Mouse (Mus musculus) MEL (cell line): ENCODE data around the gene Myo3b. TPM values are rescaled to one million over a fixed set of nuclear protein-coding genes. Genes with fewer than 3 reads are reported as not detected.

ENCODE experiments used
- DNase-seq: peaks from one replicate; pipeline ENCODE4 v3.0.0; 2011; ENCODE audit warnings: low read depth, low spot score
- H3K27ac ChIP-seq: 2 replicates; pipeline ENCODE4 v1.5.1; 2012; ENCODE audit warnings: low read depth, mild to moderate bottlenecking, control low read depth, low read length, moderate library complexity; ENCODE audit not compliant: control insufficient read depth
- H3K27me3 ChIP-seq, 2 experiments: fragments of 150-350 bp in 1 of 2; sonication (generic) in 1 of 2; 2 replicates each; pipeline ENCODE4 v1.6.1; 2012; ENCODE audit warnings: low read length in 2 of 2, mild to moderate bottlenecking in 2 of 2, improper control_type of control experiment in 1 of 2, moderate library complexity in 1 of 2; ENCODE audit not compliant: insufficient read depth in 2 of 2, control insufficient read depth in 1 of 2
- H3K36me3 ChIP-seq, 2 experiments: 2 replicates each; pipeline ENCODE4 v1.6.1; 2012 to 2014; ENCODE audit warnings: low read length in 2 of 2, improper control_type of control experiment in 1 of 2, inconsistent platforms in 1 of 2, mild to moderate bottlenecking in 1 of 2; ENCODE audit not compliant: insufficient read depth in 2 of 2, control insufficient read depth in 1 of 2
- H3K4me1 ChIP-seq, 2 experiments: fragments of 150-350 bp in 1 of 2; sonication (generic) in 1 of 2; 2 replicates each; pipeline ENCODE4 v1.6.1; 2012; ENCODE audit warnings: low read length in 2 of 2, improper control_type of control experiment in 1 of 2, mild to moderate bottlenecking in 1 of 2; ENCODE audit not compliant: insufficient read depth in 2 of 2, control insufficient read depth in 1 of 2
- H3K4me3 ChIP-seq, 2 experiments: fragments of 150-350 bp in 1 of 2; sonication (generic) in 1 of 2; 2 replicates each; pipeline ENCODE4 v1.5.1; 2012; ENCODE audit warnings: low read depth in 2 of 2, low read length in 2 of 2, mild to moderate bottlenecking in 2 of 2, moderate library complexity in 2 of 2, control low read depth in 1 of 2, improper control_type of control experiment in 1 of 2; ENCODE audit not compliant: control insufficient read depth in 1 of 2, insufficient read depth in 1 of 2
- H3K79me2 ChIP-seq: 2 replicates; pipeline ENCODE4 v1.6.1; 2012; ENCODE audit warnings: mild to moderate bottlenecking, low read length, moderate library complexity; ENCODE audit not compliant: control insufficient read depth, poor library complexity, insufficient read depth
- H3K9ac ChIP-seq: 2 replicates; pipeline ENCODE4 v1.6.1; 2012; ENCODE audit warnings: low read depth, mild to moderate bottlenecking, control low read depth, low read length, moderate library complexity; ENCODE audit not compliant: control insufficient read depth, poor library complexity, severe bottlenecking
- H3K9me3 ChIP-seq: fragments of 150-350 bp; sonication (generic); replicated peaks from 2 replicates; pipeline ENCODE4 v1.6.1; 2012; ENCODE audit warnings: mild to moderate bottlenecking, low read length, improper control_type of control experiment, moderate library complexity; ENCODE audit not compliant: insufficient read depth
- BHLHE40 ChIP-seq: IDR thresholded peaks from 2 replicates; pipeline ENCODE4 v1.6.1; 2012; ENCODE audit warnings: low read depth, mild to moderate bottlenecking, inconsistent platforms, low read length, improper control_type of control experiment, borderline replicate concordance
- CHD1 ChIP-seq: IDR thresholded peaks from 2 replicates; pipeline ENCODE4 v1.6.1; 2012; ENCODE audit warnings: low read depth, mild to moderate bottlenecking, inconsistent platforms, low read length, improper control_type of control experiment
- CTCF ChIP-seq, 3 experiments: IDR thresholded peaks in 2 of 3; conservative IDR thresholded peaks in 1 of 3; 2 replicates each; pipeline ENCODE4 v1.5.1; 2011 to 2012; ENCODE audit warnings: low read length in 3 of 3, low read depth in 2 of 3, mild to moderate bottlenecking in 2 of 3, improper control_type of control experiment in 1 of 3, inconsistent platforms in 1 of 3, mixed read lengths in 1 of 3, moderate library complexity in 1 of 3; ENCODE audit not compliant: control insufficient read depth in 1 of 3, insufficient read depth in 1 of 3, poor library complexity in 1 of 3, severe bottlenecking in 1 of 3
- GABPA ChIP-seq: IDR thresholded peaks from 2 replicates; pipeline ENCODE4 v1.6.1; 2012; ENCODE audit warnings: low read depth, mild to moderate bottlenecking, inconsistent platforms, low read length, improper control_type of control experiment, moderate library complexity
- GATA1 ChIP-seq: IDR thresholded peaks from 2 replicates; pipeline ENCODE4 v1.6.1; 2011; ENCODE audit warnings: low read depth, low read length, improper control_type of control experiment
- HCFC1 ChIP-seq: IDR thresholded peaks from 2 replicates; pipeline ENCODE4 v1.6.1; 2012; ENCODE audit warnings: low read depth, mild to moderate bottlenecking, inconsistent platforms, low read length, improper control_type of control experiment, moderate library complexity
- MAFK ChIP-seq: IDR thresholded peaks from 2 replicates; pipeline ENCODE4 v1.6.1; 2011; ENCODE audit warnings: low read depth, mild to moderate bottlenecking, low read length, improper control_type of control experiment, borderline replicate concordance
- MAZ ChIP-seq: IDR thresholded peaks from 2 replicates; pipeline ENCODE4 v1.6.1; 2012; ENCODE audit warnings: low read depth, mild to moderate bottlenecking, inconsistent platforms, low read length, improper control_type of control experiment
- MXI1 ChIP-seq: IDR thresholded peaks from 2 replicates; pipeline ENCODE4 v1.6.1; 2011; ENCODE audit warnings: mild to moderate bottlenecking, low read depth, low read length, improper control_type of control experiment
- MYC ChIP-seq: IDR thresholded peaks from 2 replicates; pipeline ENCODE4 v1.6.1; 2011; ENCODE audit warnings: low read depth, mild to moderate bottlenecking, low read length, improper control_type of control experiment, moderate library complexity
- NELFE ChIP-seq: IDR thresholded peaks from 2 replicates; pipeline ENCODE4 v1.6.1; 2011; ENCODE audit warnings: low read depth, low read length, improper control_type of control experiment
- NRF1 ChIP-seq: IDR thresholded peaks from 2 replicates; pipeline ENCODE4 v1.6.1; 2014; ENCODE audit warnings: low read depth, mild to moderate bottlenecking, inconsistent platforms, low read length, improper control_type of control experiment, moderate library complexity; ENCODE audit not compliant: poor library complexity, insufficient read depth, severe bottlenecking
- POLR2AphosphoS2 ChIP-seq: IDR thresholded peaks from 2 replicates; pipeline ENCODE4 v1.6.1; 2011; ENCODE audit warnings: low read length, improper control_type of control experiment
- POLR2AphosphoS5 ChIP-seq: IDR thresholded peaks from 2 replicates; pipeline ENCODE4 v1.6.1; 2012; ENCODE audit warnings: low read depth, borderline replicate concordance, mild to moderate bottlenecking, inconsistent platforms, low read length, moderate library complexity, mixed read lengths
- RAD21 ChIP-seq: IDR thresholded peaks from 2 replicates; pipeline ENCODE4 v1.6.1; 2011; ENCODE audit warnings: mild to moderate bottlenecking, low read depth, low read length, improper control_type of control experiment
- SMC3 ChIP-seq: IDR thresholded peaks from 2 replicates; pipeline ENCODE4 v1.6.1; 2011; ENCODE audit warnings: low read depth, low read length, improper control_type of control experiment
- TCF12 ChIP-seq: IDR thresholded peaks from 2 replicates; pipeline ENCODE4 v1.6.1; 2014; ENCODE audit warnings: low read depth, mild to moderate bottlenecking, inconsistent platforms, low read length, improper control_type of control experiment, moderate library complexity
- ZC3H11A ChIP-seq: IDR thresholded peaks from 2 replicates; pipeline ENCODE4 v1.6.1; 2012; ENCODE audit warnings: low read depth, mild to moderate bottlenecking, inconsistent platforms, low read length, improper control_type of control experiment
- ZKSCAN1 ChIP-seq: IDR thresholded peaks from 2 replicates; pipeline ENCODE4 v1.6.1; 2012; ENCODE audit warnings: low read depth, mild to moderate bottlenecking, inconsistent platforms, low read length, improper control_type of control experiment, moderate library complexity
- polyA plus RNA-seq, 2 experiments: library from polyadenylated mRNA; stranded (reverse) in 1 of 2; unstranded in 1 of 2; fragments of >175 nt in 1 of 2; fragments of >200 nt in 1 of 2; gene quantifications; 2 replicates each; pipeline versions ENCODE4 v1.2.1 to v1.2.4; 2012; ENCODE audit warnings: low replicate concordance in 2 of 2, low read depth in 1 of 2; ENCODE audit not compliant: insufficient read length in 2 of 2, insufficient read depth in 1 of 2, missing spikeins in 1 of 2
- total RNA-seq: library from RNA; depleted of rRNA; stranded (reverse); fragments of 300-350 nt; gene quantifications from 2 replicates; pipeline ENCODE4 v1.2.3, GENCODE M21; 2012

Gene Myo3b
- total and polyA plus RNA-seq, 3 experiments = not detected

DNA sequence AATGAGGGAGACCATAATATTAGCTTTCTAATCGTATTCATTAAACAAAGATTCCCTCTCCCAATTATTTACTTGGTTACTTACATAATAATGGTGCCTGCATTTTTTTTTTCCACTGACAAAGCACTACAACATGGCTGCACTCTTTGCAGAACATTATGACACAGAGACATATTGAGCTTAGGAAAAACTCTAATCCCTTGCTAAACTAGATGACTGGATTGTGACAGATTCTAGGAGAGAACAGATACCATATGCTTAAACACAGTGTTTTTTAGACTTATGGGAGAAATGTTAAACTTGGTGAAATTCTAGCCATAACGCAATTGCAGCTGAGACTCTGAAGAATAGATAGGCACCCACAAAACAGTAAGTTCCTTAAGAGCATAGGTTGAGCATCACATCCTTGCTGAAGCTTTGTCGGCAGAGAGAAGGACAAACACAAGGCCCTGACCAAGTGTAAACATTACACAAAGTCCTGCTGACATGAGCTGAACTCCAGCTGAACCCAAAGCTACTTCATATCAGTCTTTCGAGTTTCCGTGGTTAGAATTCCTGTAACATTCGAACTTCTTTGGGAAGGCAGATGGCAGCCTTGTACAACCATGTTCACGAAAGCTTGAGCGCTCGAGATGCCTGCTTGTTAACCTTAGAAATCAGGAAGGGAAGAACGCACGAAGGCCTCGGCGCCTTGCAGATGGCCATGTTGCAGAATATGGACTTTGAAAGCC, 382.4 kb downstream of the Myo3b start:
- Histone ChIP-seq H3K36me3 (no peaks in the 10 kb centered on the region), H3K4me3 (no peak overlapping the region), H3K27ac (no peak overlapping the region), H3K9ac (no peak overlapping the region), H3K27me3 (no peaks in the 10 kb centered on the region), H3K4me1 (no peaks in the 10 kb centered on the region), H3K9me3 (no peaks in the 10 kb centered on the region), H3K79me2 (no peaks in the 10 kb centered on the region)
- no peak for DNase-seq
- TF ChIP-seq GABPA = no peak
- no peak for TF ChIP-seq GATA1
- TF ChIP-seq NRF1 = no peak
- TF ChIP-seq POLR2AphosphoS2 = no peak
- TF ChIP-seq TCF12 = no peak
- no peak for TF ChIP-seq ZKSCAN1
- no peak for TF ChIP-seq CHD1
- TF ChIP-seq MYC = no peak
- no peak for TF ChIP-seq BHLHE40
- no peak for TF ChIP-seq CTCF (IDR thresholded peaks at IDR 0.05 in 2 of 3, conservative IDR thresholded peaks at IDR 0.05 in 1 of 3; ENCODE audit: control insufficient read depth in 1 of 3, insufficient read depth in 1 of 3, low read depth in 2 of 3, low read length in 3 of 3, poor library complexity in 1 of 3, severe bottlenecking in 1 of 3)
- no peak for TF ChIP-seq ZC3H11A
- no peak for TF ChIP-seq MAFK
- no peak for TF ChIP-seq MXI1
- TF ChIP-seq RAD21 = no peak
- no peak for TF ChIP-seq SMC3
- no peak for TF ChIP-seq MAZ
- no peak for TF ChIP-seq HCFC1
- TF ChIP-seq POLR2AphosphoS5 = no peak

DNA sequence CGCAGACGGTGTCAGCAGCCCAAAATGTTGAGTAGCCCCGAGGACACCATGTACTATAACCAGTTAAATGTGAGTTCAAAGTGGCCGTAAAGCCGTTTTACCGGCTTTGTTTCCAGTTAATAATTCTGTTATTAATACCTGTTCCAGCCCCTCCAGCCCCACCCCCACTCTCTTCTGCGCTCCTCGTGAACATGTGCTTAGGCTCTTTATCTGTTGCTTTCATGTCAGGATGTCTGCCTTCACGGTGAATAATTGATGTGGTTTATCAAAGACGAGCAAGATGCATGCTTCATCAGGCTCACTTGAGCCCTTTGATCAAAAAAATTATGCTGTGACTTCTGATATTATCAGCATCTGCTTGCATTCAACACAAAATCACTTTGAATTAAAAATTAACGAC, 386.7 kb downstream of the Myo3b start:
- DNase-seq = no peak
- Histone ChIP-seq H3K27me3 (no peaks in the 10 kb centered on the region), H3K27ac (no peak overlapping the region), H3K4me3 (no peak overlapping the region), H3K36me3 (no peaks in the 10 kb centered on the region), H3K9ac (no peak overlapping the region), H3K9me3 (no peaks in the 10 kb centered on the region), H3K79me2 (no peaks in the 10 kb centered on the region)
- TF ChIP-seq NELFE (no peak), CTCF (IDR thresholded peaks at IDR 0.05 in 2 of 3, conservative IDR thresholded peaks at IDR 0.05 in 1 of 3; ENCODE audit: control insufficient read depth in 1 of 3, insufficient read depth in 1 of 3, low read depth in 2 of 3, low read length in 3 of 3, poor library complexity in 1 of 3, severe bottlenecking in 1 of 3) (no peak)
- TF ChIP-seq, all 39 proteins: peak for 0
- H3K4me1 ChIP-seq = no peaks in the 10 kb centered on the region
